Mouse (Mus musculus) neural tube, embryonic 15.5 days (tissue): Measurements from ENCODE around the gene Tgif2. TPM values are rescaled to one million over a fixed set of nuclear protein-coding genes. Genes with fewer than 3 reads are reported as not detected.
"Not testable (repeated sequence)": the region's sequence is repeated elsewhere in the genome, so short reads cannot be mapped to it uniquely, and the experiment has no call there.

Experiments
- ATAC-seq: fragments of 200-750 bp; cut with Nextera tagmentation; 2 replicates; pipeline ENCODE4 v1.8.0; 2017; ENCODE audit warnings: mild to moderate bottlenecking, moderate TSS enrichment, moderate library complexity; ENCODE audit not compliant: low FRiP score
- H3K27ac ChIP-seq: fragments of 300-500 bp; sonication (generic); replicated peaks from 2 replicates; pipeline ENCODE4 v1.5.1; 2015; ENCODE audit warnings: mild to moderate bottlenecking, inconsistent platforms
- H3K27me3 ChIP-seq: fragments of 300-500 bp; sonication (generic); replicated peaks from 2 replicates; pipeline ENCODE4 v1.6.1; 2015; ENCODE audit warnings: inconsistent platforms
- H3K36me3 ChIP-seq: fragments of 300-500 bp; sonication (generic); 2 replicates; pipeline ENCODE4 v1.6.1; 2015; ENCODE audit warnings: inconsistent platforms
- H3K4me1 ChIP-seq: fragments of 300-500 bp; sonication (generic); 2 replicates; pipeline ENCODE4 v1.6.1; 2015; ENCODE audit warnings: inconsistent platforms
- H3K4me2 ChIP-seq: fragments of 300-500 bp; sonication (generic); 2 replicates; pipeline ENCODE4 v1.6.1; 2015; ENCODE audit warnings: inconsistent platforms, mild to moderate bottlenecking, moderate library complexity
- H3K4me3 ChIP-seq: fragments of 300-500 bp; sonication (generic); replicated peaks from 2 replicates; pipeline ENCODE4 v1.5.1; 2015; ENCODE audit warnings: mild to moderate bottlenecking, inconsistent platforms
- H3K9ac ChIP-seq: fragments of 300-500 bp; sonication (generic); replicated peaks from 2 replicates; pipeline ENCODE4 v1.6.1; 2015; ENCODE audit warnings: mild to moderate bottlenecking, inconsistent platforms
- H3K9me3 ChIP-seq: fragments of 300-500 bp; sonication (generic); replicated peaks from 2 replicates; pipeline ENCODE4 v1.6.1; 2016; ENCODE audit warnings: inconsistent platforms
- WGBS: fragments of 180-500 bp; shearing (Covaris S2); methylation state at CpG from one replicate; pipeline ENCODE4 v1.1.7; 2015; ENCODE audit warnings: mixed read lengths; 5-methylcytosine and 5-hydroxymethylcytosine counted together
- polyA plus RNA-seq: library from polyadenylated mRNA; unstranded; fragments of >200 nt; fragmentation: Nextera tagmentation; extraction: Ambion mirVana; gene quantifications from 2 replicates; pipeline ENCODE4 v1.2.1, GENCODE M21; 2015

Tgif2 gene
- 10.3 and 16.5 TPM in 2 replicates for polyA plus RNA-seq

GRCm38 (mm10) chr2:156839319-156840191, at the start of gene Tgif2:
Gene Tgif2 (plus strand): TSS chr2:156840007.
- peaks cover 45% of the 10 kb centered on the region for H3K4me1 ChIP-seq
- peak within 1 kb of the TSS; percentile 80 for H3K27ac ChIP-seq
- H3K4me2 ChIP-seq, result peak within 1 kb of the TSS; percentile 98
- peak within 1 kb of the TSS; percentile 56 for H3K9ac ChIP-seq
- H3K4me3 ChIP-seq, result peak within 1 kb of the TSS; percentile 60
- H3K27me3 ChIP-seq, result peaks cover 27% of the 10 kb centered on the region
- WGBS, result 2% methylated on average over 56 of the region's 61 CpGs
- ATAC-seq, result peak; percentile 71; the same call in 1 of the 2 replicates
- H3K36me3 ChIP-seq, result no peaks in the 10 kb centered on the region
- no peaks in the 10 kb centered on the region for H3K9me3 ChIP-seq

- Histone ChIP-seq H3K4me1 (no peaks in the 10 kb centered on the region), H3K4me2 (no peak overlapping the region), H3K4me3 (no peak overlapping the region), H3K9me3 (0 out of 2 replicates have a peak, but pooled peaks cover under 1% of the 10 kb centered on the region), H3K27ac (no peak overlapping the region), H3K36me3 (no peaks in the 10 kb centered on the region), H3K9ac (no peak overlapping the region), H3K27me3 (no peaks in the 10 kb centered on the region)
- no peak for ATAC-seq
- WGBS, result 81% methylated on average over 1 of the region's 1 CpGs
These were observed 41.3 kb upstream of the Tgif2 start for GRCm38 (mm10) chr2:156798516-156798915.

- no peaks in the 10 kb centered on the region for H3K9me3 ChIP-seq
- no peaks in the 10 kb centered on the region for H3K4me1 ChIP-seq
- H3K4me3 ChIP-seq, result no peak overlapping the region
- H3K9ac ChIP-seq, result no peak overlapping the region
- no peak overlapping the region for H3K27ac ChIP-seq
- ATAC-seq, result no peak
- WGBS, result 77% methylated on average over 4 of the region's 4 CpGs
- no peaks in the 10 kb centered on the region for H3K27me3 ChIP-seq
- H3K36me3 ChIP-seq, result no peaks in the 10 kb centered on the region
- no peak overlapping the region for H3K4me2 ChIP-seq
These were observed 38.8 kb upstream of the Tgif2 start for GRCm38 (mm10) chr2:156801045-156801444.

- not testable (repeated sequence) for H3K36me3 ChIP-seq, H3K27ac ChIP-seq, H3K4me1 ChIP-seq, ATAC-seq, H3K9me3 ChIP-seq, H3K27me3 ChIP-seq, H3K4me2 ChIP-seq, H3K9ac ChIP-seq, H3K4me3 ChIP-seq
- 50% methylated on average over 9 of the region's 9 CpGs for WGBS
These were observed 37.7 kb upstream of the Tgif2 start for GRCm38 (mm10) chr2:156802116-156802515.

GRCm38 (mm10) chr2:156803698-156804372, 36.0 kb upstream of the Tgif2 start:
- no peak overlapping the region for H3K4me2 ChIP-seq
- no peaks in the 10 kb centered on the region for H3K27me3 ChIP-seq
- no peak for ATAC-seq
- no peak overlapping the region for H3K4me3 ChIP-seq
- no peaks in the 10 kb centered on the region for H3K36me3 ChIP-seq
- 63% methylated on average over 4 of the region's 4 CpGs for WGBS
- no peaks in the 10 kb centered on the region for H3K9me3 ChIP-seq
- H3K27ac ChIP-seq, result no peak overlapping the region
- no peaks in the 10 kb centered on the region for H3K4me1 ChIP-seq
- no peak overlapping the region for H3K9ac ChIP-seq

- no peak overlapping the region for H3K4me2 ChIP-seq
- no peaks in the 10 kb centered on the region for H3K9me3 ChIP-seq
- no peak overlapping the region for H3K9ac ChIP-seq
- no peak overlapping the region for H3K4me3 ChIP-seq
- no peaks in the 10 kb centered on the region for H3K36me3 ChIP-seq
- H3K27me3 ChIP-seq, result no peaks in the 10 kb centered on the region
- 98% methylated on average over 4 of the region's 4 CpGs for WGBS
- H3K27ac ChIP-seq, result no peak overlapping the region
- ATAC-seq, result no peak
- H3K4me1 ChIP-seq, result no peaks in the 10 kb centered on the region
These were observed 35.2 kb upstream of the Tgif2 start for GRCm38 (mm10) chr2:156804589-156804988.

GRCm38 (mm10) chr2:156806886-156807285, 32.9 kb upstream of the Tgif2 start:
- no peaks in the 10 kb centered on the region for H3K4me1 ChIP-seq
- 80% methylated on average over 6 of the region's 6 CpGs for WGBS
- ATAC-seq, result no peak
- no peak overlapping the region for H3K9ac ChIP-seq
- H3K9me3 ChIP-seq, result no peaks in the 10 kb centered on the region
- H3K4me2 ChIP-seq, result no peak overlapping the region
- no peak overlapping the region for H3K4me3 ChIP-seq
- H3K27me3 ChIP-seq, result no peaks in the 10 kb centered on the region
- H3K27ac ChIP-seq, result no peak overlapping the region
- no peaks in the 10 kb centered on the region for H3K36me3 ChIP-seq

- 62% methylated on average over 2 of the region's 2 CpGs for WGBS
- no peaks in the 10 kb centered on the region for H3K9me3 ChIP-seq
- no peak overlapping the region for H3K9ac ChIP-seq
- no peaks in the 10 kb centered on the region for H3K27me3 ChIP-seq
- peaks cover 10% of the 10 kb centered on the region for H3K4me1 ChIP-seq
- H3K4me3 ChIP-seq, result no peak overlapping the region
- no peaks in the 10 kb centered on the region for H3K36me3 ChIP-seq
- no peak overlapping the region for H3K27ac ChIP-seq
- ATAC-seq, result no peak
- H3K4me2 ChIP-seq, result no peak overlapping the region
These were observed 30.2 kb upstream of the Tgif2 start for GRCm38 (mm10) chr2:156809579-156809978.

- Histone ChIP-seq H3K36me3 (no peaks in the 10 kb centered on the region), H3K4me2 (no peak overlapping the region), H3K27ac (no peak overlapping the region), H3K4me3 (no peak overlapping the region), H3K9ac (no peak overlapping the region), H3K4me1 (peaks cover 16% of the 10 kb centered on the region), H3K9me3 (no peaks in the 10 kb centered on the region), H3K27me3 (no peaks in the 10 kb centered on the region; the same call in 1 of the 2 replicates)
- ATAC-seq, result no peak
- 97% methylated on average over 10 of the region's 10 CpGs for WGBS
These were observed 29.1 kb upstream of the Tgif2 start for GRCm38 (mm10) chr2:156810716-156811115.

- Histone ChIP-seq H3K27ac (no peak overlapping the region), H3K4me1 (peaks cover 16% of the 10 kb centered on the region), H3K36me3 (no peaks in the 10 kb centered on the region), H3K27me3 (no peaks in the 10 kb centered on the region; the same call in 1 of the 2 replicates), H3K4me2 (no peak overlapping the region), H3K9ac (no peak overlapping the region), H3K4me3 (no peak overlapping the region), H3K9me3 (no peaks in the 10 kb centered on the region)
- WGBS, result 71% methylated on average over 5 of the region's 5 CpGs
- no peak for ATAC-seq
These were observed 28.3 kb upstream of the Tgif2 start for GRCm38 (mm10) chr2:156811556-156811955.

- H3K27me3 ChIP-seq, result no peaks in the 10 kb centered on the region; the same call in 1 of the 2 replicates
These were observed 25.4 kb upstream of the Tgif2 start for GRCm38 (mm10) chr2:156814344-156814801.

More at GRCm38 (mm10) chr2:156814344-156814801, 25.4 kb upstream of the Tgif2 start:
- Histone ChIP-seq H3K27ac (0 out of 2 replicates have a peak overlapping the region, but pooled peaks have one; percentile 52), H3K4me1 (peaks cover 16% of the 10 kb centered on the region), H3K9ac (0 out of 2 replicates have a peak overlapping the region, but pooled peaks have one; percentile 11), H3K36me3 (no peaks in the 10 kb centered on the region), H3K4me2 (no peak overlapping the region), H3K4me3 (no peak overlapping the region), H3K9me3 (no peaks in the 10 kb centered on the region)
- ATAC-seq, result no peak; the same call in 1 of the 2 replicates
- WGBS, result 1% methylated on average over 8 of the region's 8 CpGs
